Mouse (Mus musculus): ENCODE results near the gene Dnph1. TPM values are rescaled to one million over a fixed set of nuclear protein-coding genes. Genes with fewer than 3 reads are reported as not detected.
A peak's percentile ranks its signal among the peaks of the same experiment; 100 is the strongest.

Gene Dnph1
- polyA plus RNA-seq, 1 experiment: 2.0 TPM

- peaks cover 5% of the 10 kb centered on the region for H3K4me1 ChIP-seq (ENCODE audit: control insufficient read depth, insufficient read depth, low read length)
- 54% methylated on average over 3 of the region's 3 CpGs for WGBS
- TF ChIP-seq CTCF (IDR thresholded peaks at IDR 0.05; ENCODE audit: insufficient read depth, low read length) (no peak), POLR2A (IDR thresholded peaks at IDR 0.05; ENCODE audit: borderline replicate concordance, extremely low read depth, low read depth, low read length) (no peak)
- H3K4me3 ChIP-seq (replicated peaks; ENCODE audit: extremely low read depth, low read depth, low read length): no peak overlapping the region
- no peak for DNase-seq
Measured at GRCm38 (mm10) chr17:46547923-46548322, 51.4 kb downstream of the Dnph1 start.

- no peak for DNase-seq
- TF ChIP-seq POLR2A (IDR thresholded peaks at IDR 0.05; ENCODE audit: borderline replicate concordance, extremely low read depth, low read depth, low read length) (no peak), CTCF (IDR thresholded peaks at IDR 0.05; ENCODE audit: insufficient read depth, low read length) (no peak)
- Histone ChIP-seq H3K4me1 (ENCODE audit: control insufficient read depth, insufficient read depth, low read length) (peaks cover 10% of the 10 kb centered on the region), H3K4me3 (replicated peaks; ENCODE audit: extremely low read depth, low read depth, low read length) (no peak overlapping the region)
- 71% methylated on average over 11 of the region's 11 CpGs for WGBS
Measured at GRCm38 (mm10) chr17:46548741-46549140, 52.2 kb downstream of the Dnph1 start.

- Histone ChIP-seq H3K4me1 (ENCODE audit: control insufficient read depth, insufficient read depth, low read length) (peaks cover 14% of the 10 kb centered on the region), H3K4me3 (replicated peaks; ENCODE audit: extremely low read depth, low read depth, low read length) (no peak overlapping the region)
- WGBS: 44% methylated on average over 8 of the region's 8 CpGs
- TF ChIP-seq POLR2A (IDR thresholded peaks at IDR 0.05; ENCODE audit: borderline replicate concordance, extremely low read depth, low read depth, low read length) (no peak), CTCF (IDR thresholded peaks at IDR 0.05; ENCODE audit: insufficient read depth, low read length) (peak; percentile 44)
- DNase-seq: peak; percentile 27
Measured at GRCm38 (mm10) chr17:46549193-46549592, 52.7 kb downstream of the Dnph1 start.

Other genes with a start within 250 kb of the Dnph1 start
- 35.9 and 39.5 TPM in 2 replicates for gene Polr1c, start 248.7 kb upstream of the Dnph1 start, polyA plus RNA-seq (2012; rRNA removed)
- 208 and 209 TPM in 2 replicates for gene Yipf3, start 248.6 kb upstream of the Dnph1 start, polyA plus RNA-seq (2012; rRNA removed)
- 6.8 TPM in 2 replicates for gene Lrrc73, start 243.2 kb upstream of the Dnph1 start, polyA plus RNA-seq (2012; rRNA removed)
- 45.2 TPM in 2 replicates for gene Tjap1, start 213.7 kb upstream of the Dnph1 start, polyA plus RNA-seq (2012; rRNA removed)
- gene Dlk2, start 199.3 kb upstream of the Dnph1 start, polyA plus RNA-seq (2012; rRNA removed): 0.54 and 3.1 TPM in 2 replicates
- 13.1 and 15.1 TPM in 2 replicates for gene Abcc10, start 168.4 kb upstream of the Dnph1 start, polyA plus RNA-seq (2012; rRNA removed)
- gene Zfp318, start 113.0 kb upstream of the Dnph1 start, polyA plus RNA-seq (2012; rRNA removed): 11.2 and 12.5 TPM in 2 replicates
- gene Crip3, start 67.8 kb upstream of the Dnph1 start, polyA plus RNA-seq (2012; rRNA removed): 3.3 and 6.8 TPM in 2 replicates
- not detected in 2 replicates for gene Slc22a7, start 58.3 kb upstream of the Dnph1 start, polyA plus RNA-seq (2012; rRNA removed)
- gene Ttbk1, start 9.0 kb upstream of the Dnph1 start, polyA plus RNA-seq (2012; rRNA removed): 0.17 and 0.19 TPM in 2 replicates
- 25.3 and 27.5 TPM in 2 replicates for gene Cul9, start 49.7 kb downstream of the Dnph1 start, polyA plus RNA-seq (2012; rRNA removed)
- gene Srf, start 59.5 kb downstream of the Dnph1 start, polyA plus RNA-seq (2012; rRNA removed): 162 and 190 TPM in 2 replicates
- gene Ptk7, start 132.8 kb downstream of the Dnph1 start, polyA plus RNA-seq (2012; rRNA removed): 52.6 and 57.3 TPM in 2 replicates
- 22.6 and 24.1 TPM in 2 replicates for gene Klc4, start 149.3 kb downstream of the Dnph1 start, polyA plus RNA-seq (2012; rRNA removed)
- gene Mrpl2, start 149.5 kb downstream of the Dnph1 start, polyA plus RNA-seq (2012; rRNA removed): 52.1 and 61.5 TPM in 2 replicates
- gene Cul7, start 153.6 kb downstream of the Dnph1 start, polyA plus RNA-seq (2012; rRNA removed): 40.1 and 45.7 TPM in 2 replicates
- gene Rrp36, start 177.6 kb downstream of the Dnph1 start, polyA plus RNA-seq (2012; rRNA removed): 27.3 and 30.8 TPM in 2 replicates
- gene Mea1, start 182.1 kb downstream of the Dnph1 start, polyA plus RNA-seq (2012; rRNA removed): 48.2 and 55.7 TPM in 2 replicates
- 68.4 and 78.1 TPM in 2 replicates for gene Klhdc3, start 184.2 kb downstream of the Dnph1 start, polyA plus RNA-seq (2012; rRNA removed)
- 44.4 and 53.8 TPM in 2 replicates for gene Ppp2r5d, start 208.4 kb downstream of the Dnph1 start, polyA plus RNA-seq (2012; rRNA removed)
- gene Pex6, start 214.8 kb downstream of the Dnph1 start, polyA plus RNA-seq (2012; rRNA removed): 60.6 and 80.4 TPM in 2 replicates
- 13.4 and 14.1 TPM in 2 replicates for gene Gnmt, start 232.5 kb downstream of the Dnph1 start, polyA plus RNA-seq (2012; rRNA removed)

Data from lung, adult 2 months (tissue).